Mouse (Mus musculus): ENCODE data around the gene Mbnl2. TPM values are rescaled to one million over a fixed set of nuclear protein-coding genes. Genes with fewer than 3 reads are reported as not detected.

Mbnl2 gene
- polyA plus RNA-seq, 1 experiment from 2014 or later, result 110 TPM

GRCm38 (mm10) chr14:120274746-120275145, 723 bp upstream of the Mbnl2 start:
- ATAC-seq (ENCODE audit: insufficient read depth) (no peak), DNase-seq (no peak)
- Histone ChIP-seq H3K4me1 (ENCODE audit: insufficient read depth) (peaks cover 32% of the 10 kb centered on the region), H3K27me3 (ENCODE audit: insufficient read depth, low read length) (no peaks in the 10 kb centered on the region), H3K4me2 (peak overlapping the region; percentile 99), H3K4me3 (ENCODE audit: low read depth, low read length) (peak overlapping the region; percentile 66; the same call in 1 of the 2 replicates), H3K9me3 (ENCODE audit: low read depth, low read length) (no peaks in the 10 kb centered on the region), H3K9ac (no peak overlapping the region), H3K27ac (ENCODE audit: low read depth) (peak overlapping the region; percentile 69; the same call in 1 of the 2 replicates), H3K36me3 (ENCODE audit: insufficient read depth) (0 out of 2 replicates have a peak, but pooled peaks cover 4% of the 10 kb centered on the region)
- no peak for TF ChIP-seq CTCF (IDR thresholded peaks at IDR 0.05; ENCODE audit: low read depth)
- 35% methylated on average over 5 of the region's 5 CpGs for WGBS

GRCm38 (mm10) chr14:120276343-120277080, 1.0 kb downstream of the Mbnl2 start:
- peak overlapping the region; percentile 99 for H3K4me2 ChIP-seq
- 0 out of 2 replicates have a peak, but pooled peaks cover 4% of the 10 kb centered on the region for H3K36me3 ChIP-seq (ENCODE audit: insufficient read depth)
- no peak for ATAC-seq (ENCODE audit: insufficient read depth)
- peak overlapping the region; percentile 81 for H3K9ac ChIP-seq
- WGBS, result under 1% methylated on average over 10 of the region's 10 CpGs
- H3K27me3 ChIP-seq (ENCODE audit: insufficient read depth, low read length), result no peaks in the 10 kb centered on the region
- TF ChIP-seq CTCF (IDR thresholded peaks at IDR 0.05; ENCODE audit: low read depth), result no peak
- H3K4me3 ChIP-seq (ENCODE audit: low read depth, low read length), result peak overlapping the region; percentile 66
- H3K4me1 ChIP-seq (ENCODE audit: insufficient read depth), result peaks cover 41% of the 10 kb centered on the region
- peak; percentile 76 for DNase-seq
- peak overlapping the region; percentile 96 for H3K27ac ChIP-seq (ENCODE audit: low read depth)
- no peaks in the 10 kb centered on the region for H3K9me3 ChIP-seq (ENCODE audit: low read depth, low read length)

GRCm38 (mm10) chr14:120277081-120277656, 1.7 kb downstream of the Mbnl2 start:
- H3K9ac ChIP-seq, result peak overlapping the region; percentile 81
- H3K4me3 ChIP-seq (ENCODE audit: low read depth, low read length), result peak overlapping the region; percentile 66
- no peaks in the 10 kb centered on the region for H3K27me3 ChIP-seq (ENCODE audit: insufficient read depth, low read length)
- no peak for TF ChIP-seq CTCF (IDR thresholded peaks at IDR 0.05; ENCODE audit: low read depth)
- 4% methylated on average over 10 of the region's 10 CpGs for WGBS
- H3K4me2 ChIP-seq, result peak overlapping the region; percentile 99
- H3K27ac ChIP-seq (ENCODE audit: low read depth), result peak overlapping the region; percentile 96
- no peaks in the 10 kb centered on the region for H3K9me3 ChIP-seq (ENCODE audit: low read depth, low read length)
- DNase-seq (peak; percentile 91), ATAC-seq (ENCODE audit: insufficient read depth) (0 out of 2 replicates have a peak, but pooled peaks have one; percentile 10)
- 0 out of 2 replicates have a peak, but pooled peaks cover 4% of the 10 kb centered on the region for H3K36me3 ChIP-seq (ENCODE audit: insufficient read depth)
- peaks cover 41% of the 10 kb centered on the region for H3K4me1 ChIP-seq (ENCODE audit: insufficient read depth)

- peaks cover 42% of the 10 kb centered on the region for H3K4me1 ChIP-seq (ENCODE audit: insufficient read depth)
- ATAC-seq (ENCODE audit: insufficient read depth), result no peak
- TF ChIP-seq CTCF (IDR thresholded peaks at IDR 0.05; ENCODE audit: low read depth), result peak; percentile 22; the same call in 1 of the 2 replicates
Observed at GRCm38 (mm10) chr14:120278290-120279244, 3.1 kb downstream of the Mbnl2 start.

GRCm38 (mm10) chr14:120280136-120280535, 4.7 kb downstream of the Mbnl2 start:
- TF ChIP-seq CTCF (IDR thresholded peaks at IDR 0.05; ENCODE audit: low read depth), result no peak
- Histone ChIP-seq H3K27me3 (ENCODE audit: insufficient read depth, low read length) (no peaks in the 10 kb centered on the region), H3K4me2 (peak overlapping the region; percentile 99), H3K9ac (no peak overlapping the region), H3K36me3 (ENCODE audit: insufficient read depth) (peaks cover 15% of the 10 kb centered on the region; the same call in 1 of the 2 replicates), H3K4me1 (ENCODE audit: insufficient read depth) (peaks cover 41% of the 10 kb centered on the region), H3K9me3 (ENCODE audit: low read depth, low read length) (no peaks in the 10 kb centered on the region), H3K4me3 (ENCODE audit: low read depth, low read length) (no peak overlapping the region), H3K27ac (ENCODE audit: low read depth) (peak overlapping the region; percentile 26; the same call in 1 of the 2 replicates)
- ATAC-seq (ENCODE audit: insufficient read depth) (no peak), DNase-seq (peak; percentile 47)

More at GRCm38 (mm10) chr14:120278290-120279244, 3.1 kb downstream of the Mbnl2 start:
- Histone ChIP-seq H3K27ac (ENCODE audit: low read depth) (peak overlapping the region; percentile 96), H3K36me3 (ENCODE audit: insufficient read depth) (peaks cover 6% of the 10 kb centered on the region; the same call in 1 of the 2 replicates), H3K27me3 (ENCODE audit: insufficient read depth, low read length) (no peaks in the 10 kb centered on the region), H3K4me2 (peak overlapping the region; percentile 99), H3K4me3 (ENCODE audit: low read depth, low read length) (peak overlapping the region; percentile 66), H3K9me3 (ENCODE audit: low read depth, low read length) (no peaks in the 10 kb centered on the region), H3K9ac (peak overlapping the region; percentile 81)
- DNase-seq, result peak; percentile 73
- 18% methylated on average over 21 of the region's 21 CpGs for WGBS

GRCm38 (mm10) chr14:120283787-120284186, 8.3 kb downstream of the Mbnl2 start:
- ATAC-seq (ENCODE audit: insufficient read depth) (no peak), DNase-seq (no peak)
- Histone ChIP-seq H3K4me1 (ENCODE audit: insufficient read depth) (peaks cover 47% of the 10 kb centered on the region), H3K4me2 (no peak overlapping the region), H3K27ac (ENCODE audit: low read depth) (no peak overlapping the region), H3K4me3 (ENCODE audit: low read depth, low read length) (no peak overlapping the region), H3K27me3 (ENCODE audit: insufficient read depth, low read length) (no peaks in the 10 kb centered on the region), H3K9me3 (ENCODE audit: low read depth, low read length) (no peaks in the 10 kb centered on the region), H3K9ac (no peak overlapping the region), H3K36me3 (ENCODE audit: insufficient read depth) (peaks cover 22% of the 10 kb centered on the region; the same call in 1 of the 2 replicates)
- TF ChIP-seq CTCF (IDR thresholded peaks at IDR 0.05; ENCODE audit: low read depth), result no peak
- WGBS, result 69% methylated on average over 8 of the region's 8 CpGs

Data from lung, embryonic 14.5 days (tissue).